Mouse (Mus musculus): Measurements from ENCODE around the gene Setd5. TPM values are rescaled to one million over a fixed set of nuclear protein-coding genes. Genes with fewer than 3 reads are reported as not detected.

Gene Setd5
- polyA plus RNA-seq (2012; rRNA removed): 35.3 and 39.0 TPM in 2 replicates

DNA sequence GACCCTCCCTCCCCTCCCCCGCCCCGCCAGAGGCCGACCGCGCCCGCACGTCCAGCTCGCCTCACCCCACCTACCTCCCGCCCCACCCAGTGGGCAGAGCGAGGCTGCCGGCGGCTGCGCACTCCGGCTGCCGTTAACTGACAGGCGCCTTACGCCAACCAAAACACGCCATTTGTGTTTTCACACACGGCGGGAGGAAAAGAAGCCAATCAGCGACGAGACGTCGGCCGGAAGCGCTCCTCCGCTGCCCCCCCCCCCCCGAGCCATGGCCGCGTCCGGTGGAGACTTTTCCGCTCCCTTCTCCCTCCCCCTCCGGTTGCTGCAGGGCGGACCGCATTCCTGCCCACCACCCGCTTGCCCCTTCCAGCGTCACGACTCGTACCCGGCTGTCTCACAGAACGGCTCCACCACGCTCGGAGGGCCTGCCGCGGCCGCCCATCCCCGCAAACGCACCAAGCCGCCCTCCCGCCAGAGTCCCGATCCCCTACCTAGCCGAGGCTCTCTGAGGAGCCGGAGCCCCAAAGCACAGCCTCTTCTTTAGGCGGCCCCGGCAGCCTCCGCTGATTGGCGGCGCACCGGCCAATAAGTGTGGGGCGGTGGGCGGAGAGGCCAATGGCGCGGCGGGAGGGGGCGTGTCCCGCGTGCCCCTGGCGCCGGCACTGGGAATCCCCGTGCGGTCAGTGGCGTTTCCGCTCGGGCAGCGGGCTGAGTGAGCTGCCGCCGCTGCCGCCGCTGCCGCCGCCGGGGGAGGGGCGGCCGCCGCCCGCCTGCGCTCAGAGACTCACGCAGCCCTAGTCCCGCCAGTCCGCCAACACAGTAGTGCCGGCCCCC lies at the start of gene Setd5:
Setd5 (plus strand) TSS at position 680 of the 831 bp plus-strand sequence.
- DNase-seq (ENCODE audit: low read depth): no peak

GRCm38 (mm10) chr6:113027446-113027845 lies 49.7 kb upstream of the Setd5 start:
- DNase-seq (ENCODE audit: low read depth): no peak

GRCm38 (mm10) chr6:113029006-113029405 lies 48.2 kb upstream of the Setd5 start:
- DNase-seq (ENCODE audit: low read depth): no peak

- no peak for DNase-seq (ENCODE audit: low read depth)
Measured at GRCm38 (mm10) chr6:113030553-113030952, 46.6 kb upstream of the Setd5 start.

GRCm38 (mm10) chr6:113030970-113031660 lies 46.0 kb upstream of the Setd5 start:
- DNase-seq (ENCODE audit: low read depth): no peak

GRCm38 (mm10) chr6:113032121-113032520 lies 45.0 kb upstream of the Setd5 start:
- DNase-seq (ENCODE audit: low read depth): no peak

DNA sequence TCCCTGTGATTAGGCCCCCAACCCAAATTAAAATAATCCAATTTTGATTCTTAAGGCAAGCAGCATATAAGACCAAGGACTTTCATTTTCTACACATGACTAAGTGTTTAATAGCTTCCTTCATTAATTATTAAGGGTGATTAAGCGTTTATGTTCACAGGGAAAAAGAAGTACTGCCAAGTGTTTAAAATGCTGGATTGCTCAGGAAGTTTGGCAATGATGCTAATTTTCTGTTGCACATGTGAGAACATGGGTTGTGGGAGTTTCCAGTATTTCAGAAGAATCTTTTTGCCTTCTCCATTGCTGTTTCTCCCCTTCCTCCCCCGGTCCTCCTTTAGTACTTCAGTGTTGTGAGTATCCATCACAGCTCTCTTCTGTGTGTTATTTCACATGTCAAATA lies 44.0 kb upstream of the Setd5 start:
- peak; percentile 78 for DNase-seq (ENCODE audit: low read depth)

GRCm38 (mm10) chr6:113034466-113034865 lies 42.7 kb upstream of the Setd5 start:
- peak; percentile 87 for DNase-seq (ENCODE audit: low read depth)

DNA sequence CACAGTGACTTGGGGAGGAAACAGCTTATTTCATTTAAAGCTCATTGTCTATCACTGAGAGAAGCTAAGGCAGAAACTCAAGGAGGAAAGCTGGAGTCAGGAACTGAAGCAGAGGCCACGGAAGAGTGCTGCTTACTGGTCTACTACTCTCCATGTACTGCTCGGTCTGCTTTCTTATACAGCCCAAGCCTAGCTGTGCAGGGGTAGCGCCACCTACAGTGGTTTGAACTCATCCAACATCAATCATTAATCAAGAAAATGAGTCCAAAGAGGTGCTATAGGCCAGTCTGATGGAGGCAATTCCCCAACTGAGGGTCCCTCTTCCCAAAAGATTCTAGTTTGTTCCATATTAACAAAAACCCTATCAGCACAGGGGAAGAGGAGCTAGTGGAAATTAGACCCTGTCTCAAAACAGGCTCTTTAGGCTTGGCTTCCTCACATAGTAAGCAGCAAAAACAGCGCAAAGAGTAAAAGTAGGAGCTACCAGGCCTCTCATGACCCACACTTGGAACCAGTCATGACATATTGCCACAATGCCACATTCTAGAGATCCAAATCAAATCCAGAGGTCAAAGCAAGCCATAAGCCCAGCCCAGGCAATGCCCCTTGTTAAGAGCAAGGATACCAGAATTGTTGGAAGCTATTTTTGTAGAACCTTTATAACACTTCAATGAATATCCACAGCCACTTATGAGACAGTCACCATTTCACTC lies 40.5 kb upstream of the Setd5 start:
- DNase-seq (ENCODE audit: low read depth): no peak

DNA sequence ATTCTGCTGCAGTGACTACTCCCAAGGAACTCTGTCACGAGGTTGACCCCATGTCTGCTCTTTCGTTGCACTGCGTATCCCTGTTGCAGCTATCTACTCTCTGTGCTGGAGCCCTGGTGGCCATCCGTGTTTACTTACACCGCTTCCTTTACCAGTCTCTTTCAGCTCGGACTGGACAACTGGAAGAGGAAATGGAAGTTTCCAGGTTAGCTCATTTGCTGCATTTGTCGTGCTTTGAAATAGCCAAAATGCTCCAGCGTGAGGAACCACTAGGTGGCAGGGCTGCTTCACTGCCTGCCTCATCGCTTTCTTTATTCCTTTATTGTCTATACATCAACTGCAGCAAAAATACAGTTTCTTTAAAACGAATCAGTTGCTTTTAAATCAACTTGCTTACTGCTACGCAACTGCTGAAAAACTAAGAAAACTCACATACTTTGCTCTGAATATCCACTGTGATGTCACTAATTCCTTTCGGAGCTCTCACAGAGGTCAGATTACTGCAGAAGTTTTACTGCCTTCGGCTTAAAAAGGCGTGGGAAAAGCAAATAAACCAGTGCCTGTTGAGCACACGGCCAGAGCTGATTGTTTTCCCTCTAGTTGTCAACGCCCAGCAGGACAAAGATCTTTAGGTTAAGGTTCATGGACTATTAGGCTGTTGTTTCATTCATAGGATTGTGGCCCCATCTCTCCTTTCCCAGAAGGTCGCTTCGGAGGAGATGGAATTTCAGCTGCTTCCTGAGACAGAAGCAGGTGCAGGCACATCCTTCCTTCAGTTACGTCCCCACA lies 39.0 kb upstream of the Setd5 start:
- DNase-seq (ENCODE audit: low read depth): peak; percentile 79

DNA sequence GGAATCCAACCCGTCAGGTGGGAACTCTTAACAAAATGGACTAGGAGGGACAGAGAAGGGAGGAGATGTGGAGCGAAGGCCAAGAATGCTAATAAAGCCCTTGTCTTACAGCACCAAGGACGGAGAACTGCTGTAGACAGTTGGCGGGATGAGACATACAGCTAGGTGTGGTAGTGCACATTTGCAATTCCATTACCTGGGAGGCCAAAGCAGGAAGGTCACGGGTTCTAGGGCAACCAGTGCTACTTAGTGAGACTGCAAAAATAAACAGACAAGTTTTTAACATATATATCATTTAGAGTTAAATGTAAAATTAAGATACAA lies 38.5 kb upstream of the Setd5 start:
- DNase-seq (ENCODE audit: low read depth): no peak

DNA sequence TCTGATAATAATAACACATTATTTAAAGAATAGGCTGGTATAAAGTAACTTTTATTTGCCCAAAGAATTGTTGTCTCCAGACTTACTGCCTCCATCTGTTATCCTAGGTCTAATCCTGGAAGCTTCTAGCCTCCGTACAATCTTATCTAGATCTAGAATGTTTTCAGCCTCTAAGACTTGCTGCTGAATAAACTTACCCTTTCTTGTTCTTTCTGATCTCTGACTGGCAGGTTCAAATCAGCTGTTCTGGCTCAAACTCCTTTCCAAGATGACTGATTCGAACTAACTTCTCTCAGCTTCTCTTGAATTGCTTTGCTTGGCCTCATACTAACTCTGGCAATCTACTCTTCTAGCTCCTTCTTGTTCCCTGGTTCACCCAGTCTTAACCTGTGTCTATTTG lies 36.8 kb upstream of the Setd5 start:
- DNase-seq (ENCODE audit: low read depth): no peak

GRCm38 (mm10) chr6:113041215-113041990 lies 35.8 kb upstream of the Setd5 start:
- DNase-seq (ENCODE audit: low read depth): no peak

DNA sequence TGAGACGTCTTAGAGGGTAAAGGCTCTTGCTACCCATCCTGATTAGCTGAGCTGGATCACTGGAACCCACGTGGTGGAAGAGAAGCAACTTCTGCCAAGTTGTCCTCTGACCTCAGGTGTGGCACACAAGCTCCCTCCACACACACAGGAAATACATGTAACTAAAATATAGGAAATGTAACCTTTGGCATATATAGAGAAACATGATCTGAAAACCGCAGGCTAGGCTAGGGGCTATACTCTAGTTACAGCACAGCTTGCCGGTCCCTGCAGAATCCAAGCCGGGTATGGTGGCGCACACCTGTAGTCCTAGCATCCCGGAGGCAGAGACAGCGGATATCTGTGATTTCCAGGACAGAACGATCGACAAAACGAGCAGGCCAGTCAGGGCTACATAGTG lies 31.6 kb upstream of the Setd5 start:
- DNase-seq (ENCODE audit: low read depth): no peak

DNA sequence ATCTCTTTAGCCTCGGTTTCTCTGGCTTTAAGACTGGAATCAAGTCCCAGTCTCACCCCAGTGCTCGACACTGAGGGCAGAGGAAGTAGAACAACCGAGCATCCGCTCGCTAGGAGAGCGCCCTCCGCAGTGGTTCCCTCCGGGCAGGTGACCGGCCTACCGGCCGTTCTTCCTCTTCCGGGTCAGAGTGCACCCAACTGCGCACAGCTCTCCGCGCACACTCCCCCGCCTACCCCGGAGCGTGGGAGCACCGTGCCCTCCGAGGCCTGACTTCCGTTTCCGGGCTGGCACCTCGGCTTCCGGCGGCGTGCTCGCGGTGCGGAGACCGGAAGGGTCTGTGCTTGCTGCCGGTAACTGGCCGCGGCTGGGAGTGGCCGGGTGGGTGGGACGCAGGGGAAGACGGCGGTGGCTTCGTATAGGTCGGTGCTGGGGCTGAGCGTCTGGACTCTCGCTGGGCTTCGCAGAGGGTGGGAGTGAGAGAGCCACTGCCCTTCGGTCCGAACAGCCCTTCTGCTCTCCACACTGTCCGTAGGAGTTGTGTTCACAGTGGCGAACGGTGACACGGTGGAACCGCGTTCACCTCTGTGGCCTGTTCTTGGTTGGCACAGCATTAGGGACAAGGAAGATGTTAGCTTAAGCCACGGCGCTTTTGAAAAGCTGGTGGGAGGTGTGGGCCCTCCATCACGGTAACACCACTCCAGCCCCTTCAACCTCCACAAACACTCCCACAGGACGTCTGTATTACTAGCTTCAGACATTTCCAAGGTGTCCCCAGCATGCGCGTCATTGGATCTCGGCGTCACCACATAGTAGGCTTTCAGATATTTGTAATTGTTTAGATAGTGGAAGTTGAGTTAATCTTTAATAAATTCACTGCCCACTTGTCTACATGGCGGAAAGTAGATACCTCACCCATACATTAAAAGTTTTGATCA lies 30.9 kb upstream of the Setd5 start, which contains the start of gene Thumpd3:
Thumpd3 (plus strand) TSS at position 185 of the 935 bp plus-strand sequence.
- DNase-seq (ENCODE audit: low read depth): peak; percentile 68

DNA sequence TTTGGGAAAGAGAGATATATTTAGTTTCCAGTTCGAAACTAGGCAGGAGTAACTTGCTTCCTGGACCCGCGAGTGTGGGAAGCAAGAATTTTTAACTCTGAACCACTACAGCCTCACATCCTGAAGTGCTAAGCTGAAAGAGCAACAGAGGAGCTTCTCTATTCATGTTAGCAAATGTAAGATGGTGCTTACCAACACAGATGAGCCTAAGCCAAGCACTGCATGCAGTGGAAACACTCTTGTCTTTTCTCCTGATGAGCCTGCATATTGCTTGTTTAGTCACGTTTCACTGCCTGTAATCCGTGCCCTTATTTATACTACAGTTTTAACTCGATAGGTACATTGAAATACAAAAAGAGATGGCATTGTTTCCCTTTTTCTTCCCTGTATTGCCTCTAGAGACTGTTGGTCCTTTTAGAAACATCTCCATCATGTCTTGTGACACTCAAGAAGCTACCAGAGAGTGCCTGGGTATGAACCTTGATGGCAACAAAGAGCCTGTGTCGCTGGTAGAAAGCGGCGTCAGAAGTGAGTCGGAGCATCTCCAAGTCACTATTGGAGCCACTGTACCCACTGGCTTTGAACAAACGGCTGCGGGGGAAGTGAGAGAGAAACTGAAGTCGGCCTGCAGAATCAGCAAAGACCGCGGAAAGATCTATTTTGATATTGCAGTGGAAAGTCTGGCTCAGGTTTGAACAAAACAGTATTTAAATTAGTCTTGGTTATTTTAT lies 30.0 kb upstream of the Setd5 start:
- no peak for DNase-seq (ENCODE audit: low read depth)

- DNase-seq (ENCODE audit: low read depth): no peak
Measured at GRCm38 (mm10) chr6:113048371-113048770, 28.8 kb upstream of the Setd5 start.

- no peak for DNase-seq (ENCODE audit: low read depth)
Measured at GRCm38 (mm10) chr6:113049159-113049558, 28.0 kb upstream of the Setd5 start.

DNA sequence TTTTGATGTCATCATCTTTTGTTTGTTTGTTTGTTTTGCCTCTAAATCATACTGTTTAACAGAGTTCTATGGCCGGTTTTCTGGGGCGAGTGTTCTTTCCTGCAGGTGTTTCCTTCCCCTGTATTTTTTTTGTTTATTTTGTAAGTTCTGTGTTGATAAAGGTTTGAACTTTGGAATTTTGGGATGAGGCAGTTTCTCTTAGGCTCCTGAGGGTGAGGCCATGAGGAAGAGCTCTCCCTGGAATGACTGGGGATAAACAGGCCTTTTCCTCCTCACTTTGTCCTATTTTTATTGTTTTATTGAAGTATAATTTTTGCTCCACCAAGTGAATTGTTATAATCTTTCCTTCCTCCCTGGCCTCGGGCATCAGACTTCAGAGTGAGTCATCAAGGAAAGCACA lies 24.2 kb upstream of the Setd5 start:
- DNase-seq (ENCODE audit: low read depth): no peak
